Mouse (Mus musculus): Measurements from ENCODE around the gene Rtn2. TPM values are rescaled to one million over a fixed set of nuclear protein-coding genes. Genes with fewer than 3 reads are reported as not detected.
A peak's percentile ranks its signal among the peaks of the same experiment; 100 is the strongest.

The Rtn2 gene
- polyA plus RNA-seq, 1 experiment from 2014 or later: 10.6 TPM

DNA sequence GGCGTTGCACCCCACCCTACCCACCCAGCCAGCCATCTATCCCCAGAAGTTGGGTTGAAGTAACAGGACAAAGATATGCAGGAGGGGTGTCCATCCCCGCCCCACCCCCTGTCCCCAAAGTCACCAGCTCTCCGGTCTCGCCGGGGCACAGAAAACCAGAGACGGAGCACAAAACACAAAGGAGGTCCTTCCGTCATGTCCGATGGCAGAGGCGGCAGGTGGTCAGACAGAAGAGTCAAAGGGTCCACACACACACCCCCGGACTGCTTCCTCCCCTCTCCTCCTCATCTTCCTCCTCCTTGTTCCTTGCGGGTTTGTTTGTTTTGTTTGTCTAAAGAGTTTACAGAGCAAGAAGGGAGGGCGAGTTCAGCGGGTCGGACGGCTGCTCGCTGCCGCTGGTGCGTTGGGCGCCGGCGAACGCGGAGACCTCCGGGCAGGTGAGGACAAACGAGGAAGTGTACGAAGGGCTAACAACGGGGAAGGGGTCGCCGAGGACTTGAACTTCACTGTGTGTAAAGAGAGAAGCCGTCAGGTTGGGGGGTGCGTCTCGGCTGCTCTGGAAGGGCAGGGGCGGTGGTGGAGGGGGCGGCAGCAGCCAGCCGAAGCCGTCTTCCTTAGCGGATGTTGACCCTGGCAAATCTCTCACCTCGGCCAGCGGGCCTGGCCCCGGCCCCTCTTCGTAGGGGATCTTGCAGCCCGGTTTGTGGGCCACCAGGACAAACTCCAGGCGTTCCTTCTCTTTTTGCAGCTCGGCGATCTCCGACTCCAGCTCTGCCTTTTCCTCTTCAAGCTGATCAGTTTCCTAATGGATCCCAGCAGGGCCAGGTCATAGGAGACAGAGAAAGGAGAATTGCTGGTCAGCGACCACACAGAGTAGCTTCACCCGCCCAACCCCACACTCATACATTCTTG lies 22.3 kb downstream of the Rtn2 start:
- H3K27me3 ChIP-seq (replicated peaks): peaks cover 61% of the 10 kb centered on the region
- no peaks in the 10 kb centered on the region for H3K9me3 ChIP-seq
- 0 out of 2 replicates have a peak overlapping the region, but pooled peaks have one; percentile 5 for H3K9ac ChIP-seq

DNA sequence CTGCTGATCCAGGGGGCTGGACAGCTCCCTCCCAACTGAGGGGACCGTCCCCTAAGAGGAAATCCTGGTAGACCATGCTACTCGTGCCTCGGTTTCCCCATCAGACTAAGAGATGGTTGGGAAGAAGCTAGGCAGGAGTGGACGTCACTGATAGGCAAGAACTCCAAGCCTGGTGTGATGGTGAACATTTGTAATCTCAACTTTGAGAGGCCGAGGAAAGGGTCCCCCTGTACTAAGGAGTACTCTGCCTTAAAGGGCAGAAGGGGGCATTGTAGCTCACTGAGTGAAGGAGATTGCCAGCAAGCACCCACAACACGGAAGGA lies 22.9 kb downstream of the Rtn2 start:
- no peak for ATAC-seq (ENCODE audit: insufficient read depth, low FRiP score, low read depth)
- no peak overlapping the region for H3K9ac ChIP-seq
- no peaks in the 10 kb centered on the region for H3K9me3 ChIP-seq
- H3K27me3 ChIP-seq (replicated peaks): peaks cover 61% of the 10 kb centered on the region
- no peak overlapping the region for H3K4me3 ChIP-seq (replicated peaks)
- 8% methylated on average over 6 of the region's 6 CpGs for WGBS
- H3K4me1 ChIP-seq: peaks cover 44% of the 10 kb centered on the region
- no peaks in the 10 kb centered on the region for H3K36me3 ChIP-seq
- no peak overlapping the region for H3K27ac ChIP-seq
- H3K4me2 ChIP-seq: no peak overlapping the region

More for the DNA sequence above, 22.3 kb downstream of the Rtn2 start:
- WGBS: 2% methylated on average over 47 of the region's 48 CpGs
- peak overlapping the region; percentile 63 for H3K4me2 ChIP-seq
- no peak for ATAC-seq (ENCODE audit: insufficient read depth, low FRiP score, low read depth)
- no peak overlapping the region for H3K27ac ChIP-seq
- H3K4me3 ChIP-seq (replicated peaks): peak overlapping the region; percentile 39
- H3K4me1 ChIP-seq: peaks cover 43% of the 10 kb centered on the region
- H3K36me3 ChIP-seq: no peaks in the 10 kb centered on the region

DNA sequence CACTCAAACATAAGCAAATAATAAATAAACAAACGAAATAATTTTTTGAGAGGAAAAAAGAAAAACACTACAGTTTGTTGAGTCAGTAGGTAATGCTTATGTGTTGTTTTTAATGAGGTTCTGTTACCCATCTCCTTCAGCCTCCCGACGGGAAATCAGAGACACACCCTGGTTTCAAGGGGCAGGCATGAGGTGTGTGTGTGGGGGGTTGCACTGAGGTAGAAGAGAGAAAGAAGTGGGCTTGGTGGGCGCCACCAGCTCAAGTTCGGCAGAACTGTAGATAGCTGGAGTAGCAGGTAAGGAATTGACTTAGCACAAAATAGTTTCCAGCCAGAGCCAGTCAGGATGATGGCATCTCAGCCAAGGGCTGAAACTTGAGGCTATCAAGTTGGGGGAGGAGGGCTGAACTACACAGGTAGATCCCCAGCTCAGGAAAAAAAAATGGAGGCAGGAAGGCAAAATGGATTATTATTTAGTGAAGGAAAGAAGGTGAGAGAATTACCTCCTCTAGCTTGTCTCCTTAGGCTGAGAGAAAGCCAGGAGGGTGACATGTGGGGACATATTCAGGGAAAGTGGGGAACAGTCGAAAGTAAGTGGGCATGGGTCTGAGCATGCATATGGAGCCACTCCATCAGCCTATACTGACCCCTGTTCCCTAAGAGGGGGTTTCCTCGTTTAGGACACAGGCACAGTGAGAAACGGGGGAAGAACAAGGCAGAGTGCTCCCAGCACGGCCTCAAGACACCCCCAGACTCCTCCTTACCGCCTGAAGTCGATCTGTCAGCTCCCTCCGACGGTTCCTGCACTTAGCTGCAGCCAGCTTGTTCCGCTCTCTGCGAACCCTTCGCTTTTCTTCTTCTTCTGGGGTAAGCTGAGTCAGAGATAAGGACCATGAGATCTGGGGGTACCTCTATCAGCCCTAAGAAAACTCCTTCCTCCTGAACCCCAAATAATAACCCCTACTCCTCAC lies 23.7 kb downstream of the Rtn2 start:
- H3K9ac ChIP-seq: no peak overlapping the region
- H3K36me3 ChIP-seq: no peaks in the 10 kb centered on the region
- H3K4me3 ChIP-seq (replicated peaks): no peak overlapping the region
- peaks cover 48% of the 10 kb centered on the region for H3K4me1 ChIP-seq
- no peaks in the 10 kb centered on the region for H3K9me3 ChIP-seq
- no peak overlapping the region for H3K27ac ChIP-seq
- peaks cover 61% of the 10 kb centered on the region for H3K27me3 ChIP-seq (replicated peaks)
- WGBS: 48% methylated on average over 16 of the region's 16 CpGs
- no peak overlapping the region for H3K4me2 ChIP-seq
- ATAC-seq (ENCODE audit: insufficient read depth, low FRiP score, low read depth): no peak

DNA sequence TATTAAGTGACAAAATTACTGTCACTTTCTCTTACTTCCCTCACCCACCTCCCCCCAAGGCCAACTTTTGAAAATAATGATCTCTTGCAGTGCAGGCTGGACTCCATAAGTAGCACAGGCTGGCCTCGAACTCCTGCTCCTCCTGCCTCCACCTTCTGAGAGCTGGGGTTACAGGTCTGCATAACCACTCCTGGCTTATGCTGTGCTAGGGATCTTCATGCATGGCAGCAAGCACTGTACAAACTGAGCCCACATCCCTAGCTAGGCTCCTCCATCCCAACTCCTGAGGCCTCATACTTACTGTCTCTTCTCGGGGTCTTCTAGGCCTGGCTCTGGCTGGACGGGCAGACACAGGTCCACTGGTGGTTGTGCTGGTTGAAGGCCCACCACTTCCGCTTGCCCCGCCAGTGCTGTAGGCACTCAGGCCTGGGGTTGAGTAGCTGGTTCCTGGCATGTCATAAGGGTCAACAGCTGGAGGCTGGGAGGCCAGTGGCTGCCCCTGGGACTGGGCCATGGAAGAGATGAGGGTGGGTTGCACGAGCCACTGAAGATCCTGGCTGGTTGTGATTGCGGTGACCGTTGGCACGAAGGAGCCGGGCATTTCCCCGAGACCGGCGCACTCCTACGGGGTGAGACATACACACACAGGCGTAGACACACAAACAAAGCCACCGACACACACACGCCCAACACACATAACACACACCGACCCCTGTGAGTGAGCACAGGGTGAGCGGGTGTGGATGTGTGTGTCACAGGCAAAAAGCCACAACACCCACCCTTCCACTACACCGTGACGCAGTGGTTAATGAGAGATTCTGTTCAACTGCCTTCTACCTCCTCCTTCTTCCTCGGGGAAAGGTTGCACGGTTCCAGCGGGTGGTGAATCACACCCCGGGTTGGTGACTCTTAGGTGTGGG lies 24.7 kb downstream of the Rtn2 start:
- Histone ChIP-seq H3K4me2 (peak overlapping the region; percentile 98), H3K9ac (no peak overlapping the region), H3K27me3 (replicated peaks) (peaks cover 54% of the 10 kb centered on the region), H3K36me3 (no peaks in the 10 kb centered on the region), H3K4me3 (replicated peaks) (no peak overlapping the region; the same call in 1 of the 2 replicates), H3K27ac (no peak overlapping the region), H3K4me1 (peaks cover 41% of the 10 kb centered on the region), H3K9me3 (no peaks in the 10 kb centered on the region)
- ATAC-seq (ENCODE audit: insufficient read depth, low FRiP score, low read depth): no peak
- WGBS: 66% methylated on average over 25 of the region's 25 CpGs

DNA sequence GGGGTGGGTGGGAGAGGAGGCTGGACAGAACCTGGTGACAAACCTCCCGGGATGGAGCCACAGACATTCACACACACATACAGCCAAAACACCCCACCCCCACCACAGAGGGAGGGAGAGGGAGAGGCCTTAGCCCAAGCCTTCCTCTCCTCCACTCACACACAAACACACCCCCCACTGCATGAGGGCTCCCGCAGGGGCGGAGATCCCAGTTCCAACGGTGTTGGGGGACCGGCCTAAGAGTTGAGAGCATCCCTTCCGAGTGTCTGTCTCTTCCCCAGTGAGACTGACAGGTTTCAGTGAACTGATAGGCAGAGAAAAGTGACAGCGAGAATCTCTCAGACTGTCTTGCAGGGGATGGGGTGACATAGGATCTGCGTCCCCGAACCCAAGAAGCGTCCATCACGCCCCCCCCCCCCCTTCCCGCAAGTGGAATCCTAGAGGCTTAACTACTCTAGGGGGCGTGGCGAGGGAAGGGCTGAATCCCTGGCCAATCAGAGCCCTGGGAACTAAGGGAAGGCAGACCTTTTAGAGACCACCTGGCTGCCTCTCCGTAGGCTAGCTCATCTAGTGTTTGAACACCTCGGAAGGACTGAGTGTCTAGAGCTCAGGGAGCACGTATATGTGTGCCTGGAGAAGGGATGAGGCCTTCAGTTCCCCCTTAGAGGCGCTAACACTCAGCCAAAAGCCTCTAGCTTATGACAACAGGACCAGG lies 25.5 kb downstream of the Rtn2 start:
- Histone ChIP-seq H3K9me3 (no peaks in the 10 kb centered on the region), H3K27ac (peak overlapping the region; percentile 81), H3K4me2 (peak overlapping the region; percentile 98), H3K4me1 (peaks cover 38% of the 10 kb centered on the region), H3K36me3 (no peaks in the 10 kb centered on the region), H3K9ac (0 out of 2 replicates have a peak overlapping the region, but pooled peaks have one; percentile 5), H3K4me3 (replicated peaks) (peak overlapping the region; percentile 67), H3K27me3 (replicated peaks) (peaks cover 45% of the 10 kb centered on the region)
- WGBS: 3% methylated on average over 18 of the region's 18 CpGs
- ATAC-seq (ENCODE audit: insufficient read depth, low FRiP score, low read depth): peak; percentile 41

DNA sequence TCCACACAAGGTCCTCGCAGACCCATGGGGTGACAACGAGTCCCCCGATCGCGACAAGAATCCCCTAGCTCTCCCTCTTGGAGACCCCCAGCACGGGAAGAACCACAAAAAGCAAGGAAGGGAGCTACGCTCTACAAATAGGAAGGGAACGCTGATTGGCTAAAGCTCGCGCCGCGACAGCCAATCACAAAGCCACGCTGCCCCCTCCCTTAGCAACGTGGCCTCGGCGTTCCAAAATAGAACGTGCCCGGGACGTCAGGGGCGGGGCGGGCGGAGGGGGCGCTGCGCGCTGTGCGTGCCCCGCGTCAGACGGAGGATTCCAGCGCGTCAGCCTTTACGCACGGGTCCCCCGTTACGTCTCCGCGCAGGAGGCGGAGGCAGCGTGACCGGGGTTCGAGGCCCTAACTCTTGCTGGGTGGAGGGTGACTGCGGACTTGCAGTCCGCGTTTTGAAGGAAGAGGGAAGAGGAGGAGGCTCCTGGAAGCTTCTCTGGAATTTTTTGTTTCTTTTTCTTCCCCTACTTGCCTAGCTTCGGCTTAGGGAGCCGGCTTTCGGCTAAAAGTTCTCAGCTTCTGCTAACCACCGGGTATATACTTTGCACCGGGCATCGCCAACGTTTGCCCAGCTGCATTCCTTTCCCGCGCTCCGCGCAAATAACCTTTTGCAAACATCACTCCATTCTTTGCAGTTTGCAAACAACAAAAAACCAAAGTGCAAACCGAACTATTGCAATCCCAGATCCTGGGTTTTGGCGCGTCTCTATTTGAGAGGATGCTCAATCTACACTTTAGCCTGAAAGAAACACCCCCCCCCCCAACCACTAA lies 26.2 kb downstream of the Rtn2 start:
- no peaks in the 10 kb centered on the region for H3K9me3 ChIP-seq
- peaks cover 35% of the 10 kb centered on the region for H3K4me1 ChIP-seq
- under 1% methylated on average over 58 of the region's 58 CpGs for WGBS
- peak overlapping the region; percentile 17; the same call in 1 of the 2 replicates for H3K9ac ChIP-seq
- peak overlapping the region; percentile 81 for H3K27ac ChIP-seq
- peak overlapping the region; percentile 98 for H3K4me2 ChIP-seq
- peak overlapping the region; percentile 67 for H3K4me3 ChIP-seq (replicated peaks)
- peaks cover 38% of the 10 kb centered on the region for H3K27me3 ChIP-seq (replicated peaks)
- peak; percentile 86 for ATAC-seq (ENCODE audit: insufficient read depth, low FRiP score, low read depth)
- no peaks in the 10 kb centered on the region for H3K36me3 ChIP-seq

DNA sequence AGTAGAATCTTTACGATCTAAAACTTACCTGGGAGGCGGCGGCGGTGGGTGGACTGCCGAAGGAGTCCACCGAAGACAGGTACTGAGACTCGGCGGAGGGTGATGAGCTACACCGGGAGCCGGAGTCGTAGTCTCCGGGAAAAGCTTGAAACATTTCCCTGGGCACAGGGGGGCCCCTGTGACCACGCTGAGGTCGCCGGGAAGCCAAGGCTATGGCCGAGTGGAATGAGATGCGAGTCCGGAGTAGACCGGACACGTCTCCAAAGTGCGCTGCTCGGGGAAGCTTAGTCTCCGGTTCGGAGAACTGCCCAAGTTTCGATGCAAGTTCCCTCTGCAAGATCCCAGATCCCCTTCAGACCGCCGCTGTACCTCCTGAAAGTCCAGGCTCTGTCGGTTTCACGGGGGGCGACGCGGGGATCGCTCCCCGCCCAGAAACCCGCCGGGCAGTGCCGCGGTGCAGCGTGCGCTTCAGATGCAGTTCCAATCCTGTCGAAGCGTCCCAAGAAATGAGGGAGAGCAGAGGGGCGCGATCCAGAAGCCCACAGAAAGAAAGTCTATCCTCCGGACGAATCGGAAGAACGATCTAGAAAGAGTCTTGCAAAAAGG lies 27.0 kb downstream of the Rtn2 start:
- Histone ChIP-seq H3K36me3 (no peaks in the 10 kb centered on the region), H3K4me2 (peak overlapping the region; percentile 98), H3K4me3 (replicated peaks) (peak overlapping the region; percentile 67), H3K27ac (no peak overlapping the region), H3K9ac (peak overlapping the region; percentile 5; the same call in 1 of the 2 replicates), H3K27me3 (replicated peaks) (peaks cover 35% of the 10 kb centered on the region), H3K9me3 (no peaks in the 10 kb centered on the region), H3K4me1 (peaks cover 28% of the 10 kb centered on the region)
- WGBS: under 1% methylated on average over 48 of the region's 48 CpGs
- ATAC-seq (ENCODE audit: insufficient read depth, low FRiP score, low read depth): no peak

DNA sequence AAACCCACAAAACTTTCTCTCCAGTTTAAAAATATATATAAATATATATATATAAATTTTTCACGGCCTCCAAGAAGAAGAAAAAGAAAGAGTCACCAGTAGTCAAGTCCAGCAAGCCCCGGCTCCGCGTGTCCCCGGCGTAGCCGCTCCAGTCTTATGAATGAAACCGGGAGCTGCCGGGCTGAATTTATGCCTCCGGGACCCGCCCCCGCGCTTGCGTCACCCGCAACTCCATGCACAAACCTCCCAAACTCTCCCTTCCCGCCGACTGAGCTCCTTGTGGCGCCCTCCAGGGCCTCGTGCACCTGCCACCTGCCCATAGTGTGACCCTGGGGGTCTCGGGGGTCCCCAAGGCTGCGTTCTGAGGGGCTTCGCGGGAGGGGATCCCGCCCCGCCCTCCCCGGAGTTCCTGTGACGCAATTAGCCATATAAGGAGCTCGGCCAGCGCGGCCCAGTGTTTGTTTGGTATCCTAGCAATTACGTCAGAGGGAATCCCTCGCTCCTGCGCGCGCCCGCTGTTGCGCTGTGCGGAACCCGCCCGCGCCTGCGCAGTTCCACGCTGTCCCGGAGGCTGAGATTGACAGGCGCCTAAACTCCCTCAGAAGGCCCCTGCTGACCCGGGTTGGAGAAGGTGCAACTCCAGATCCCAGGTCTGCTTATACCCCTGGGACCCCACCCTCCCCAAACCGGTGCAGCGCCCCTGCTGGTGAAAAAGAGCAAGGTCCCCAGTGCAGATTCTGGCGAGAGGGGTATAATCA lies 27.6 kb downstream of the Rtn2 start, which contains the start of gene Fosb:
Gene Fosb, minus strand, starts transcription at position 168 of the 758 bp plus-strand sequence.
- H3K9ac ChIP-seq: peak within 1 kb of the TSS; percentile 35
- no peaks in the 10 kb centered on the region for H3K9me3 ChIP-seq
- peak within 1 kb of the TSS; percentile 98 for H3K4me2 ChIP-seq
- H3K4me3 ChIP-seq (replicated peaks): peak within 1 kb of the TSS; percentile 67
- 0 out of 2 replicates have a peak within 1 kb of the TSS, but pooled peaks have one; percentile 32 for H3K27ac ChIP-seq
- peak; percentile 86 for ATAC-seq (ENCODE audit: insufficient read depth, low FRiP score, low read depth)
- H3K27me3 ChIP-seq (replicated peaks): peaks cover 28% of the 10 kb centered on the region
- no peaks in the 10 kb centered on the region for H3K36me3 ChIP-seq
- peaks cover 22% of the 10 kb centered on the region for H3K4me1 ChIP-seq
- under 1% methylated on average over 49 of the region's 49 CpGs for WGBS

DNA sequence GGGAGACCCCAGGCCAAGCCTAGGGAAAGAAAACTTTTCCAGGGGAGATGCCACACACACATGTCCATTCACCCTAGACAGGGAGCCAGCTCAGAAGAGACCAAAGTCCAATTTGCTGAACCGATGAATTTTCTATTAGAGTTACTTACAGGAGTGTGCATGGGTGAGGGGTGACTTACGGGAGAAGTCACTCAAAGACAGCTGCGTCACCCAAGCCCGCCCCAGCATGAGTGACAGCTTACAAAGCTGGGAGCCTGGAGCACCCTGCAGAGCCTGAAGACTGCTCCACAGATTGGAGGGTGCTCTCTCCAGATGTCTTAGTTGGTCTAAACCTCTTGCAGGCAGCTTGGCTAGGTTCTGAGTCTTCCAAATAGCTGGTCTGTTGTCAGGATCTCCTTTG lies 29.6 kb downstream of the Rtn2 start:
- Histone ChIP-seq H3K4me2 (no peak overlapping the region), H3K9me3 (no peaks in the 10 kb centered on the region), H3K4me3 (replicated peaks) (no peak overlapping the region), H3K27me3 (replicated peaks) (peaks cover 14% of the 10 kb centered on the region), H3K36me3 (no peaks in the 10 kb centered on the region), H3K9ac (no peak overlapping the region), H3K4me1 (peaks cover 21% of the 10 kb centered on the region), H3K27ac (no peak overlapping the region)
- no peak for ATAC-seq (ENCODE audit: insufficient read depth, low FRiP score, low read depth)
- WGBS: 29% methylated on average over 4 of the region's 4 CpGs

Data from stomach, embryonic 15.5 days (tissue).